Mouse (Mus musculus): Measurements from ENCODE around the gene C1qtnf6.

GRCm38 (mm10) chr15:78572270-78572600, 41.0 kb upstream of the C1qtnf6 start:
- no peak for TF ChIP-seq MYC (IDR thresholded peaks at IDR 0.05; ENCODE audit: low read depth, low read length)
- no peak for TF ChIP-seq CTCF (IDR thresholded peaks at IDR 0.05 in 2 of 3, conservative IDR thresholded peaks at IDR 0.05 in 1 of 3; ENCODE audit: control insufficient read depth in 1 of 3, insufficient read depth in 1 of 3, low read depth in 2 of 3, low read length in 3 of 3, poor library complexity in 1 of 3, severe bottlenecking in 1 of 3)
- no peak for TF ChIP-seq POLR2AphosphoS2 (IDR thresholded peaks at IDR 0.05; ENCODE audit: low read length)
- no peak for TF ChIP-seq EP300 (IDR thresholded peaks at IDR 0.05; ENCODE audit: low read depth in 1 of 2, low read length in 2 of 2)
- no peak for TF ChIP-seq POLR2AphosphoS5 (IDR thresholded peaks at IDR 0.05; ENCODE audit: borderline replicate concordance, low read depth, low read length)
- TF ChIP-seq TAL1 (IDR thresholded peaks at IDR 0.05; ENCODE audit: low read length): no peak
- no peak for TF ChIP-seq ZC3H11A (IDR thresholded peaks at IDR 0.05; ENCODE audit: low read depth, low read length)
- TF ChIP-seq HCFC1 (IDR thresholded peaks at IDR 0.05; ENCODE audit: low read depth, low read length): no peak
- TF ChIP-seq SMC3 (IDR thresholded peaks at IDR 0.05; ENCODE audit: low read depth, low read length): no peak

All from MEL (cell line).